Mouse (Mus musculus): ENCODE data around the gene Ahsg. TPM values are rescaled to one million over a fixed set of nuclear protein-coding genes. Genes with fewer than 3 reads are reported as not detected.

The Ahsg gene
- total and polyA plus RNA-seq, 3 experiments: 0.13 TPM; not detected in 2

GRCm38 (mm10) chr16:22857431-22858113, 33.5 kb upstream of the Ahsg start, which contains the start of the genes Tbccd1 and Dnajb11 (continued):
- peak; percentile 57 to 83; a peak in 3 of 4 replicates for TF ChIP-seq USF2 (IDR thresholded peaks at IDR 0.05; ENCODE audit: borderline replicate concordance in 1 of 2, insufficient read depth in 1 of 2, low read depth in 1 of 2, low read length in 2 of 2)
- TF ChIP-seq MAX (IDR thresholded peaks at IDR 0.05; ENCODE audit: low read length): peak; percentile 99
- TF ChIP-seq SIN3A (IDR thresholded peaks at IDR 0.05; ENCODE audit: low read length): peak; percentile 95
- peak; percentile 82 for TF ChIP-seq TBP (IDR thresholded peaks at IDR 0.05; ENCODE audit: low read depth, low read length)
- peak; percentile 98 for TF ChIP-seq USF1 (IDR thresholded peaks at IDR 0.05; ENCODE audit: low read depth, low read length)
- TF ChIP-seq TCF12 (IDR thresholded peaks at IDR 0.05; ENCODE audit: low read depth, low read length): peak; percentile 56; the same call in 1 of the 2 replicates
- TF ChIP-seq BHLHE40 (IDR thresholded peaks at IDR 0.05; ENCODE audit: borderline replicate concordance, low read depth, low read length): peak; percentile 95
- TF ChIP-seq EP300 (IDR thresholded peaks at IDR 0.05; ENCODE audit: low read depth in 1 of 2, low read length in 2 of 2): peak in 1 of 2 experiments; percentile 26; a peak in 1 of 4 replicates
- peak; percentile 75 for TF ChIP-seq NELFE (IDR thresholded peaks at IDR 0.05; ENCODE audit: low read depth, low read length)
- peak; percentile 56 to 84 for TF ChIP-seq POLR2A (IDR thresholded peaks at IDR 0.05; ENCODE audit: control insufficient read depth in 1 of 2, insufficient read depth in 1 of 2, low read depth in 1 of 2, low read length in 2 of 2, poor library complexity in 1 of 2)
- TF ChIP-seq HCFC1 (IDR thresholded peaks at IDR 0.05; ENCODE audit: low read depth, low read length): peak; percentile 93
- TF ChIP-seq POLR2AphosphoS2 (IDR thresholded peaks at IDR 0.05; ENCODE audit: low read length): peak; percentile 44; the same call in 1 of the 2 replicates
- TF ChIP-seq JUND (IDR thresholded peaks at IDR 0.05; ENCODE audit: low read depth, low read length): no peak
- no peak for TF ChIP-seq GATA1 (IDR thresholded peaks at IDR 0.05; ENCODE audit: low read depth, low read length)

- Histone ChIP-seq H3K9ac (ENCODE audit: control insufficient read depth, low read depth, low read length, poor library complexity, severe bottlenecking) (no peak overlapping the region), H3K79me2 (ENCODE audit: control insufficient read depth, insufficient read depth, low read length, poor library complexity) (no peaks in the 10 kb centered on the region), H3K27ac (ENCODE audit: control insufficient read depth, low read depth, low read length) (no peak overlapping the region), H3K9me3 (replicated peaks; ENCODE audit: insufficient read depth, low read length) (no peaks in the 10 kb centered on the region), H3K4me3 (ENCODE audit: control insufficient read depth in 1 of 2, insufficient read depth in 1 of 2, low read depth in 2 of 2, low read length in 2 of 2) (no peak overlapping the region), H3K27me3 (ENCODE audit: control insufficient read depth in 1 of 2, insufficient read depth in 2 of 2, low read length in 2 of 2) (no peaks in the 10 kb centered on the region), H3K4me1 (ENCODE audit: control insufficient read depth in 1 of 2, insufficient read depth in 2 of 2, low read length in 2 of 2) (no peaks in the 10 kb centered on the region), H3K36me3 (ENCODE audit: control insufficient read depth in 1 of 2, insufficient read depth in 2 of 2, low read length in 2 of 2) (peaks cover 0 to 13% of the 10 kb centered on the region in 2 experiments; a peak in 3 of 4 replicates)
- DNase-seq (ENCODE audit: low read depth, low spot score): no peak
- TF ChIP-seq NRF1 (IDR thresholded peaks at IDR 0.05; ENCODE audit: insufficient read depth, low read depth, low read length, poor library complexity, severe bottlenecking): no peak
- TF ChIP-seq HCFC1 (IDR thresholded peaks at IDR 0.05; ENCODE audit: low read depth, low read length): no peak
- no peak for TF ChIP-seq ZNF384 (IDR thresholded peaks at IDR 0.05; ENCODE audit: low read depth, low read length)
- no peak for TF ChIP-seq GABPA (IDR thresholded peaks at IDR 0.05; ENCODE audit: low read depth, low read length)
- no peak for TF ChIP-seq ETS1 (IDR thresholded peaks at IDR 0.05; ENCODE audit: low read depth, low read length)
- no peak for TF ChIP-seq MXI1 (IDR thresholded peaks at IDR 0.05; ENCODE audit: low read depth, low read length)
- no peak for TF ChIP-seq MYC (IDR thresholded peaks at IDR 0.05; ENCODE audit: low read depth, low read length)
- TF ChIP-seq POLR2A (IDR thresholded peaks at IDR 0.05; ENCODE audit: control insufficient read depth in 1 of 2, insufficient read depth in 1 of 2, low read depth in 1 of 2, low read length in 2 of 2, poor library complexity in 1 of 2): no peak
- TF ChIP-seq ZKSCAN1 (IDR thresholded peaks at IDR 0.05; ENCODE audit: low read depth, low read length): no peak
- TF ChIP-seq ZMIZ1 (IDR thresholded peaks at IDR 0.05; ENCODE audit: low read depth, low read length): no peak
- TF ChIP-seq CHD1 (IDR thresholded peaks at IDR 0.05; ENCODE audit: low read depth, low read length): no peak
- TF ChIP-seq UBTF (IDR thresholded peaks at IDR 0.05; ENCODE audit: borderline replicate concordance, insufficient read depth, low read depth, low read length): no peak
- no peak for TF ChIP-seq TBP (IDR thresholded peaks at IDR 0.05; ENCODE audit: low read depth, low read length)
- TF ChIP-seq RCOR1 (IDR thresholded peaks at IDR 0.05; ENCODE audit: low read depth, low read length): no peak
- no peak for TF ChIP-seq SIN3A (IDR thresholded peaks at IDR 0.05; ENCODE audit: low read length)
- no peak for TF ChIP-seq SMC3 (IDR thresholded peaks at IDR 0.05; ENCODE audit: low read depth, low read length)
- TF ChIP-seq BHLHE40 (IDR thresholded peaks at IDR 0.05; ENCODE audit: borderline replicate concordance, low read depth, low read length): no peak
- no peak for TF ChIP-seq CTCF (IDR thresholded peaks at IDR 0.05 in 2 of 3, conservative IDR thresholded peaks at IDR 0.05 in 1 of 3; ENCODE audit: control insufficient read depth in 1 of 3, insufficient read depth in 1 of 3, low read depth in 2 of 3, low read length in 3 of 3, poor library complexity in 1 of 3, severe bottlenecking in 1 of 3)
- no peak for TF ChIP-seq MAX (IDR thresholded peaks at IDR 0.05; ENCODE audit: low read length)
Measured at GRCm38 (mm10) chr16:22872397-22872796, 18.7 kb upstream of the Ahsg start.

Measured in MEL (cell line).